ENCODE assay signal across 24 mouse cellular contexts in the genomic region with DNA sequence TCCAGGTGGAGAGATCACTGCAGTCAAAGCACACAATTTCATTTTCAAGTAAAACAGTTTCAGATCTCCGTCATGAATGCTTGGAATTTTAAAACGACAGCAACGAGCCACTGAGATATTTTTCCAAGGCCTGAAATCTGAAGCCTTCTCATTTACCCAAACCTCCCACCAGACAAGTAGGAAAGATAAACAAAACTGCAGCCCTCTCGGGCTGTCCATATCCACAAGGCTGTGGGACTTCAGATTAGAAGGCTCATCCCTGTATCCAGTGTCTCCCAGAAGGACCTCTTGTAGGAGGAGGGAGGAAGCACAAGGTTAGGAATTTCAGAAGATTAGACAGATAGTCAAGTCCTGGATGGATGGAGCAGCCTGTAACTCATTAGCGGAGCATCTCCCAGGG.
DNase-seq lines count a peak whose midpoint lies in the region; ATAC-seq and TF ChIP-seq lines count a peak whose summit lies in the region.
"Had no signal": no experiment of that assay in that cellular context is flagged by ENCODE, and none has a peak within 500 bp of the region (broad histone marks: within the 10 kb centered on the region; RNA-seq: fewer than 3 reads in every experiment).

No protein-coding gene starts in this region.

- H3K36me3 ChIP-seq in kidney, embryonic 16.5 days (ENCODE audit: insufficient read depth, low read length): no peaks in the 10 kb centered on the region
- no peaks in the 10 kb centered on the region for H3K36me3 ChIP-seq in lung, postnatal 0 days (ENCODE audit: insufficient read depth, low read length)
- H3K36me3 ChIP-seq: forebrain, embryonic 10.5 days; heart, embryonic 15.5 days had no signal

- intact Hi-C loops in gastrocnemius, postnatal 14 days (cut with DNase I; ENCODE audit: low total_unique reads): no loop called here

- H3K4me1 ChIP-seq in kidney, embryonic 16.5 days (ENCODE audit: insufficient read depth, low read length): peaks cover 11% of the 10 kb centered on the region
- no peaks in the 10 kb centered on the region for H3K4me1 ChIP-seq in lung, postnatal 0 days (ENCODE audit: insufficient read depth, low read depth, low read length)
- H3K4me1 ChIP-seq: forebrain, embryonic 10.5 days; heart, embryonic 15.5 days; megakaryocyte, embryonic 14.5 days had no signal

- no peak overlapping the region for H3K4me3 ChIP-seq in kidney, embryonic 16.5 days (ENCODE audit: low read length)
- H3K4me3 ChIP-seq in lung, postnatal 0 days (ENCODE audit: low read depth, low read length): no peak overlapping the region
- H3K4me3 ChIP-seq: forebrain, embryonic 10.5 days; heart, embryonic 15.5 days; left cerebral cortex, adult 2 months; megakaryocyte, embryonic 14.5 days had no signal

- TF ChIP-seq CTCF in lung, postnatal 0 days (IDR thresholded peaks at IDR 0.05): no peak

- peak; percentile 73 for ATAC-seq in kidney, embryonic 16.5 days (ENCODE audit: low FRiP score, low TSS enrichment)
- no peak for ATAC-seq in lung, postnatal 0 days
- ATAC-seq: CD4-positive, CD25-positive, alpha-beta regulatory T cell, adult 4 months; forebrain, postnatal 0 days; hindbrain, embryonic 16.5 days; midbrain, embryonic 16.5 days; Patski had no signal

- 11% methylated on average over 5 of the region's 5 CpGs for WGBS in kidney, embryonic 16.5 days
- WGBS in lung, postnatal 0 days: 9% methylated on average over 5 of the region's 5 CpGs

- peak; percentile 24 for DNase-seq in heart, adult 11 months
- DNase-seq in heart, adult 9 months (ENCODE audit: low spot score in 2 of 2): no peak
- no peak for DNase-seq in kidney, adult 9 months
- DNase-seq in lung, postnatal 0 days (ENCODE audit: low spot score): no peak
- DNase-seq in lung, postnatal 36 days: no peak
- DNase-seq in ovary, postnatal 36 days (ENCODE audit: low spot score): no peak
- DNase-seq in gastrocnemius, postnatal 14 days: no peak
- DNase-seq: adrenal gland, adult 8-10 months; cerebellum, adult 8-10 months; forebrain, postnatal 0 days; kidney, postnatal 36 days; left cerebral cortex, postnatal 4 days; liver; lung, adult 18-20 months; thymus, postnatal 25 days had no signal

- H3K27ac ChIP-seq in kidney, embryonic 16.5 days (ENCODE audit: low read length): peak overlapping the region; percentile 71
- peak overlapping the region; percentile 43; the same call in 1 of the 2 replicates for H3K27ac ChIP-seq in lung, postnatal 0 days (ENCODE audit: low read length)
- H3K27ac ChIP-seq: forebrain, embryonic 10.5 days; heart, embryonic 15.5 days; left cerebral cortex, adult 2 months had no signal

- no peaks in the 10 kb centered on the region for H3K9me3 ChIP-seq in kidney, embryonic 16.5 days (ENCODE audit: low read length)
- H3K9me3 ChIP-seq in lung, postnatal 0 days (ENCODE audit: low read length): no peaks in the 10 kb centered on the region
- H3K9me3 ChIP-seq: forebrain, embryonic 10.5 days; heart, embryonic 15.5 days had no signal

- TF ChIP-seq EP300 in lung, postnatal 0 days (IDR thresholded peaks at IDR 0.05): no peak

- H3K9ac ChIP-seq in kidney, embryonic 16.5 days (replicated peaks; ENCODE audit: low read length): no peak overlapping the region
- no peak overlapping the region for H3K9ac ChIP-seq in lung, postnatal 0 days (replicated peaks; ENCODE audit: low read depth)
- H3K9ac ChIP-seq: forebrain, postnatal 0 days; heart, embryonic 15.5 days had no signal

- H3K4me2 ChIP-seq in kidney, embryonic 16.5 days (replicated peaks; ENCODE audit: low read depth, low read length): peak overlapping the region; percentile 5; the same call in 1 of the 2 replicates
- H3K4me2 ChIP-seq in lung, postnatal 0 days (replicated peaks; ENCODE audit: low read depth, low read length): no peak overlapping the region
- H3K4me2 ChIP-seq: heart, embryonic 15.5 days had no signal

- H3K27me3 ChIP-seq in kidney, embryonic 16.5 days (ENCODE audit: insufficient read depth, low read length): no peaks in the 10 kb centered on the region
- no peaks in the 10 kb centered on the region for H3K27me3 ChIP-seq in lung, postnatal 0 days (replicated peaks; ENCODE audit: insufficient read depth, low read length)
- H3K27me3 ChIP-seq: heart, embryonic 15.5 days; megakaryocyte, embryonic 14.5 days had no signal
